Mouse (Mus musculus) lung, postnatal 0 days (tissue): ENCODE data around the gene Anxa3. TPM values are rescaled to one million over a fixed set of nuclear protein-coding genes. Genes with fewer than 3 reads are reported as not detected.

ENCODE experiments used
- ATAC-seq: fragments of 200-750 bp; cut with Nextera tagmentation; 2 replicates; pipeline ENCODE4 v1.8.0; 2017; ENCODE audit warnings: moderate library complexity
- DNase-seq: peaks from one replicate; pipeline ENCODE4 v3.0.0-alpha.2; 2016; ENCODE audit warnings: low spot score
- H3K27ac ChIP-seq: fragments of 300-500 bp; sonication (generic); 2 replicates; pipeline ENCODE4 v1.5.1; 2014; ENCODE audit warnings: antibody characterized with exemption, mild to moderate bottlenecking, low read length, mixed read lengths
- H3K27me3 ChIP-seq: fragments of 300-500 bp; sonication (generic); replicated peaks from 2 replicates; pipeline ENCODE4 v1.6.1; 2014; ENCODE audit warnings: low read length, mixed read lengths; ENCODE audit not compliant: insufficient read depth
- H3K36me3 ChIP-seq: fragments of 300-500 bp; sonication (generic); 2 replicates; pipeline ENCODE4 v1.6.1; 2014; ENCODE audit warnings: low read length, mixed read lengths; ENCODE audit not compliant: insufficient read depth
- H3K4me1 ChIP-seq: fragments of 300-500 bp; sonication (generic); 2 replicates; pipeline ENCODE4 v1.6.1; 2014; ENCODE audit warnings: antibody characterized with exemption, low read depth, low read length, mixed read lengths; ENCODE audit not compliant: insufficient read depth
- H3K4me2 ChIP-seq: fragments of 300-500 bp; sonication (generic); replicated peaks from 2 replicates; pipeline ENCODE4 v1.6.1; 2014; ENCODE audit warnings: low read depth, mild to moderate bottlenecking, low read length, moderate library complexity, mixed read lengths
- H3K4me3 ChIP-seq: fragments of 300-500 bp; sonication (generic); 2 replicates; pipeline ENCODE4 v1.5.1; 2014; ENCODE audit warnings: low read depth, low read length
- H3K9ac ChIP-seq: fragments of 300-500 bp; sonication (generic); replicated peaks from 2 replicates; pipeline ENCODE4 v1.6.1; 2014; ENCODE audit warnings: low read depth, mild to moderate bottlenecking
- H3K9me3 ChIP-seq: fragments of 300-500 bp; sonication (generic); 2 replicates; pipeline ENCODE4 v1.6.1; 2016; ENCODE audit warnings: low read length, mixed read lengths
- CTCF ChIP-seq: IDR thresholded peaks from 2 replicates; pipeline ENCODE4 v1.5.1; 2016; ENCODE audit warnings: antibody characterized with exemption, mild to moderate bottlenecking
- EP300 ChIP-seq: IDR thresholded peaks from 2 replicates; pipeline ENCODE4 v1.6.1; 2016; ENCODE audit warnings: antibody characterized with exemption, mild to moderate bottlenecking, control low read depth
- WGBS: fragments of 180-500 bp; shearing (Covaris S2); extraction: QIAGEN DNeasy Blood & Tissue Kit; methylation state at CpG from one replicate; pipeline ENCODE4 v1.1.7; 2014; 5-methylcytosine and 5-hydroxymethylcytosine counted together
- polyA plus RNA-seq: library from polyadenylated mRNA; unstranded; fragments of >200 nt; fragmentation: Nextera tagmentation; extraction: Ambion mirVana; gene quantifications from 2 replicates; pipeline ENCODE4 v1.2.1, GENCODE M21; 2015

Gene Anxa3
- polyA plus RNA-seq, 1 experiment from 2014 or later, result 436 TPM

DNA sequence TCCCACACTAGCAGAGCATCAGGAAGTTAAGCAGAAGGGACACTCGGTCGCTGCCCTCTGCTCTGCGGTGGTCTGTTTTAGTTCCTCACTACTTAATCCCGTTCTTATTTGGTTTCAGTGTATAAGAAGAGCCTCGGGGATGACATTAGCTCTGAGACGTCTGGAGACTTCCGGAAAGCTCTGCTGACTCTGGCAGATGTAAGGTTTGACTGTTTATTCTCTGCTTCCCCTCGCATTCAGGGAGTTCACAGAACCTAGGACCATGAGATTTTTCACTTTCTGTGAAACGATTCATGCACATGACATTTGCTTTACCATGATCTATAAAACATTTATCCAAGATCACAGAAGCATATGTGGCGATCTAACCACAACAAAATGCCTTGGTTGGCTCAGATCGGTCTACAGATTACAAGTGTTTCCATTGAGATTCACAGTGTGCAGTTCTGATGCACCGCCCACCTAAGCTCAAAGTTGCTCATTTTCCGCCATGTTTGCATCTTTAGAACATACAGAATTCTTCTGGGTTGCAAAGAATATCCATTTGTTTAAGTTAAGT lies 31.7 kb downstream of the Anxa3 start:
- Histone ChIP-seq H3K36me3 (peaks cover 38% of the 10 kb centered on the region), H3K27me3 (no peaks in the 10 kb centered on the region), H3K27ac (no peak overlapping the region), H3K4me1 (no peaks in the 10 kb centered on the region), H3K4me3 (no peak overlapping the region), H3K9ac (no peak overlapping the region), H3K4me2 (no peak overlapping the region), H3K9me3 (no peaks in the 10 kb centered on the region)
- 83% methylated on average over 13 of the region's 13 CpGs for WGBS
- DNase-seq (no peak), ATAC-seq (no peak)
- TF ChIP-seq EP300 (no peak), CTCF (no peak)

GRCm38 (mm10) chr5:96827176-96827575 lies 34.0 kb downstream of the Anxa3 start:
- WGBS, result 58% methylated on average over 1 of the region's 1 CpGs
- H3K4me3 ChIP-seq, result no peak overlapping the region

DNA sequence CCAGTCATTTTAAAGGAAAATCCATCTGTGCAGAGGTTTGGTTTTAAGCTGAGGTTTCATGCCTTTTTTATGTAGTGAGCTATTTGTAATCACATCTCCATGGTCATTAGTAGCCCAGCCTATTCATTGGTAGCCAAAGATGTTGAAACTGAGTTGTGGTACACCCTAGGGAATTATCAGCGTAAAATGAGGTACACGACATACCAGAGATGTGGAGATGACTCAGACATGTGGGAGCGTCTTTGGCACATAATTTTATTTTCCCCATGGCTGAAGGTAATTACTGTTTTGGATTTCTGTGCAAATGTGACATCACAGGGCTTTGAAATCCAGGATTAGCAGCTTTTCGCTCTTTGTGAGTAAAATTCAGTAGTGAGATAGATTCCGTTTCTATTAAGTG lies 41.2 kb downstream of the Anxa3 start:
- no peak overlapping the region for H3K9ac ChIP-seq
- H3K9me3 ChIP-seq, result no peaks in the 10 kb centered on the region
- H3K27ac ChIP-seq, result no peak overlapping the region
- peaks cover 33% of the 10 kb centered on the region for H3K36me3 ChIP-seq
- ATAC-seq, result no peak
- no peaks in the 10 kb centered on the region for H3K4me1 ChIP-seq
- 85% methylated on average over 5 of the region's 5 CpGs for WGBS
- DNase-seq, result no peak
- no peak overlapping the region for H3K4me2 ChIP-seq
- no peak for TF ChIP-seq CTCF
- TF ChIP-seq EP300, result no peak
- H3K4me3 ChIP-seq, result no peak overlapping the region
- H3K27me3 ChIP-seq, result no peaks in the 10 kb centered on the region

More at GRCm38 (mm10) chr5:96827176-96827575, 34.0 kb downstream of the Anxa3 start:
- peaks cover 40% of the 10 kb centered on the region for H3K36me3 ChIP-seq
- H3K4me2 ChIP-seq, result no peak overlapping the region
- H3K4me1 ChIP-seq, result no peaks in the 10 kb centered on the region
- no peak overlapping the region for H3K9ac ChIP-seq
- no peak overlapping the region for H3K27ac ChIP-seq
- H3K27me3 ChIP-seq, result no peaks in the 10 kb centered on the region
- no peak for DNase-seq
- no peak for TF ChIP-seq CTCF
- no peak for TF ChIP-seq EP300
- ATAC-seq, result no peak
- no peaks in the 10 kb centered on the region for H3K9me3 ChIP-seq

- no peaks in the 10 kb centered on the region for H3K27me3 ChIP-seq
- H3K9me3 ChIP-seq, result no peaks in the 10 kb centered on the region; the same call in 1 of the 2 replicates
- H3K27ac ChIP-seq, result no peak overlapping the region
- ATAC-seq (no peak), DNase-seq (no peak)
- no peak overlapping the region for H3K4me3 ChIP-seq
- TF ChIP-seq EP300 (no peak), CTCF (no peak)
- no peak overlapping the region for H3K4me2 ChIP-seq
- H3K9ac ChIP-seq, result no peak overlapping the region
- no peaks in the 10 kb centered on the region for H3K4me1 ChIP-seq
- H3K36me3 ChIP-seq, result peaks cover 5% of the 10 kb centered on the region; the same call in 1 of the 2 replicates
These were observed 54.8 kb downstream of the Anxa3 start for GRCm38 (mm10) chr5:96847986-96848385.

- no peak for DNase-seq
- Histone ChIP-seq H3K4me2 (no peak overlapping the region), H3K9ac (no peak overlapping the region), H3K4me1 (no peaks in the 10 kb centered on the region), H3K27me3 (no peaks in the 10 kb centered on the region), H3K36me3 (peaks cover 5% of the 10 kb centered on the region; the same call in 1 of the 2 replicates), H3K27ac (no peak overlapping the region), H3K9me3 (no peaks in the 10 kb centered on the region; the same call in 1 of the 2 replicates), H3K4me3 (no peak overlapping the region)
- WGBS, result 26% methylated on average over 3 of the region's 3 CpGs
- no peak for TF ChIP-seq EP300
- no peak for TF ChIP-seq CTCF
- ATAC-seq, result no peak
These were observed 55.2 kb downstream of the Anxa3 start for GRCm38 (mm10) chr5:96848386-96848785.

DNA sequence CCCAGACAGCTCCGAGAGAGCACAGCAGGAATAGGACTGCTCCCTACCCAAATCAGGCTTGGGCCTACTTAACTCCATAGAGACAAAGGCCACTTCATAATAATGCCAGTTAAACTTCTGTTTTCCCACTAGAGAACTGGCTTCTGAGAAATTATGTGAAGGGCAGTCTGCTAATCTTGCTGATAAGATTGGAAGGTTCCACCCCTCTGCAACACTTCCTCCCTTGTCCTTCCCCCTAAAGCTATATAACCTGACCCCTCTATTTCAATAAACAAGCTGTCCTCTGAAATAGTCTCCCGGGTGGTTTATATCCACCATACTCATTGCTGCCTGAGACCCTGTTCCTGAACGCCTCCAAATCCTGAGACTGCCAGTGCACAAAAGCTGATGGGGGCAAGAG lies 56.1 kb downstream of the Anxa3 start:
- no peak overlapping the region for H3K27ac ChIP-seq
- no peaks in the 10 kb centered on the region for H3K27me3 ChIP-seq
- no peak overlapping the region for H3K4me2 ChIP-seq
- DNase-seq, result no peak
- TF ChIP-seq CTCF (no peak), EP300 (no peak)
- no peak for ATAC-seq
- H3K36me3 ChIP-seq, result peaks cover 5% of the 10 kb centered on the region; the same call in 1 of the 2 replicates
- 26% methylated on average over 3 of the region's 3 CpGs for WGBS
- H3K9me3 ChIP-seq, result no peaks in the 10 kb centered on the region; the same call in 1 of the 2 replicates
- no peak overlapping the region for H3K4me3 ChIP-seq
- no peaks in the 10 kb centered on the region for H3K4me1 ChIP-seq
- H3K9ac ChIP-seq, result no peak overlapping the region

DNA sequence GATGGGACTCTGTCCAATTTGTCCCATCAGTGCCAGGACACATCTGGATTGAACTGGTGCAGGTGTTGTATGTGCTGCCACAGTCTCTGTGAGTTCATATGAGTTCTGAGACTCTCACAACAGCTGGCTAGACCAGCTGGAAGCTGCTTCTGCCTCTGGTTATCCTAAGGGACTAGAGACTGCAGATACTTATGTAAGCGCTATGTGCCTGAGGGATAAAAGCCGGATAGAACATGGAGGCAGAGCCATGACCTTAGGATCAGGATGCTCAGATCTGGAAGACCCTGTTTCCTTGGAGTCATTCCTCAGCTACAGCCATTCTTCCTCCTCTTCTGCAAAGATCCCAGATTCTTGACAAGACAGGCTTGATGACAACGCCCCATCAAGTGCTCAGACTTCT lies 60.3 kb downstream of the Anxa3 start:
- TF ChIP-seq EP300, result no peak
- no peak for TF ChIP-seq CTCF

More for the DNA sequence above, 60.3 kb downstream of the Anxa3 start:
- no peak overlapping the region for H3K4me2 ChIP-seq
- no peak overlapping the region for H3K4me3 ChIP-seq
- WGBS, result 68% methylated on average over 3 of the region's 3 CpGs
- H3K27ac ChIP-seq, result no peak overlapping the region
- no peaks in the 10 kb centered on the region for H3K9me3 ChIP-seq
- no peaks in the 10 kb centered on the region for H3K4me1 ChIP-seq
- no peaks in the 10 kb centered on the region for H3K27me3 ChIP-seq
- no peak for ATAC-seq
- H3K36me3 ChIP-seq, result no peaks in the 10 kb centered on the region
- no peak overlapping the region for H3K9ac ChIP-seq
- no peak for DNase-seq
